8 mouse cellular contexts compared by ENCODE assay signal in genomic region chr17:24839842-24840241, GRCm38 (mm10). TPM values are rescaled to one million over a fixed set of nuclear protein-coding genes. Genes with fewer than 3 reads are reported as not detected.
DNase-seq lines count a peak whose midpoint lies in the region; ATAC-seq and TF ChIP-seq lines count a peak whose summit lies in the region.

TSS of gene Hagh (plus strand) at chr17:24840143.

- TF ChIP-seq EP300 in heart, adult 2 months (IDR thresholded peaks at IDR 0.05; ENCODE audit: insufficient read depth, low read depth, low read length): no peak

- H3K9me3 ChIP-seq in midbrain, embryonic 14.5 days (ENCODE audit: control insufficient read depth, low read length): no peaks in the 10 kb centered on the region

- H3K4me2 ChIP-seq in midbrain, embryonic 14.5 days (ENCODE audit: low read length): no peak within 1 kb of the TSS

- no peak for ATAC-seq in common myeloid progenitor, adult 5-6 weeks (replicated peaks; ENCODE audit: low read depth, poor library complexity, severe bottlenecking)
- no peak for ATAC-seq in midbrain, embryonic 14.5 days (ENCODE audit: low FRiP score, low TSS enrichment)

- H3K4me1 ChIP-seq in liver, adult 2 months (ENCODE audit: control insufficient read depth, insufficient read depth, low read length): peaks cover 2% of the 10 kb centered on the region; the same call in 1 of the 2 replicates
- H3K4me1 ChIP-seq in heart, adult 2 months (ENCODE audit: control insufficient read depth, insufficient read depth, low read length): no peaks in the 10 kb centered on the region
- no peaks in the 10 kb centered on the region for H3K4me1 ChIP-seq in midbrain, embryonic 14.5 days (ENCODE audit: control insufficient read depth, insufficient read depth, low read length)

- no peak for TF ChIP-seq POLR2A in liver, adult 2 months (IDR thresholded peaks at IDR 0.05; ENCODE audit: extremely low read depth, insufficient read depth, low read length)
- no peak for TF ChIP-seq POLR2A in heart, adult 2 months (IDR thresholded peaks at IDR 0.05; ENCODE audit: insufficient read depth, low read depth, low read length)

- intact Hi-C loops in heart, adult 2 months (cut with DNase I): no loop called here

- 81% methylated on average over 8 of the region's 8 CpGs for WGBS in liver, adult 2 months
- WGBS in heart, adult 2 months: 46% methylated on average over 8 of the region's 8 CpGs
- WGBS in midbrain, embryonic 14.5 days: 70% methylated on average over 8 of the region's 8 CpGs

- no peaks in the 10 kb centered on the region; the same call in 1 of the 2 replicates for H3K79me2 ChIP-seq in liver, adult 2 months (ENCODE audit: control insufficient read depth, insufficient read depth, low read length)
- H3K79me2 ChIP-seq in heart, adult 2 months (replicated peaks; ENCODE audit: control insufficient read depth, insufficient read depth, low read length): no peaks in the 10 kb centered on the region

- no peak within 1 kb of the TSS for H3K9ac ChIP-seq in liver, adult 2 months (ENCODE audit: low read depth, low read length)
- H3K9ac ChIP-seq in heart, adult 2 months (ENCODE audit: low read depth, low read length): no peak within 1 kb of the TSS
- no peak within 1 kb of the TSS for H3K9ac ChIP-seq in midbrain, embryonic 14.5 days (replicated peaks; ENCODE audit: low read length)

- no peak within 1 kb of the TSS for H3K27ac ChIP-seq in liver, adult 2 months (replicated peaks; ENCODE audit: insufficient read depth, low read depth, low read length)
- H3K27ac ChIP-seq in heart, adult 2 months: no peak within 1 kb of the TSS
- no peak within 1 kb of the TSS for H3K27ac ChIP-seq in midbrain, embryonic 14.5 days (replicated peaks; ENCODE audit: low read depth, low read length)

- peaks cover 2% of the 10 kb centered on the region; the same call in 1 of the 2 replicates for H3K36me3 ChIP-seq in liver, adult 2 months (ENCODE audit: control insufficient read depth, insufficient read depth, low read length)
- no peaks in the 10 kb centered on the region for H3K36me3 ChIP-seq in heart, adult 2 months (ENCODE audit: control insufficient read depth, insufficient read depth, low read length)
- H3K36me3 ChIP-seq in midbrain, embryonic 14.5 days (ENCODE audit: control insufficient read depth, insufficient read depth, low read length): no peaks in the 10 kb centered on the region

- no peak within 1 kb of the TSS for H3K4me3 ChIP-seq in liver, adult 2 months (ENCODE audit: insufficient read depth, low read depth, low read length)
- H3K4me3 ChIP-seq in heart, adult 2 months: no peak within 1 kb of the TSS
- no peak within 1 kb of the TSS for H3K4me3 ChIP-seq in midbrain, embryonic 14.5 days (replicated peaks; ENCODE audit: low read depth, low read length)

- no peak for DNase-seq in liver, adult 2 months (ENCODE audit: extremely low read depth, low read depth, low spot score)
- DNase-seq in liver: no peak
- DNase-seq in heart, adult 2 months: no peak
- no peak for DNase-seq in layer of hippocampus, postnatal 14 days (ENCODE audit: low spot score in 2 of 2)
- no peak for DNase-seq in midbrain, embryonic 14.5 days
- DNase-seq in natural killer cell, adult 2 months (ENCODE audit: low spot score in 2 of 2): no peak
- no peak for DNase-seq in kidney, adult 11 months

- no peak for TF ChIP-seq CTCF in liver, adult 2 months (IDR thresholded peaks at IDR 0.05; ENCODE audit: low read depth, low read length)
- no peak for TF ChIP-seq CTCF in heart, adult 2 months (IDR thresholded peaks at IDR 0.05)

- H3K27me3 ChIP-seq in liver, adult 2 months (ENCODE audit: control insufficient read depth, insufficient read depth, low read length): no peaks in the 10 kb centered on the region
- H3K27me3 ChIP-seq in heart, adult 2 months (ENCODE audit: control insufficient read depth, insufficient read depth, low read length): no peaks in the 10 kb centered on the region
- no peaks in the 10 kb centered on the region for H3K27me3 ChIP-seq in midbrain, embryonic 14.5 days (ENCODE audit: control insufficient read depth, insufficient read depth, low read length)

RNA-seq across cellular contexts. Expression of gene Hagh, which starts in this region (rescaled TPM):
- total RNA-seq in liver, adult 2 months (2014; rRNA removed): 855 and 1,003 TPM in 2 replicates
- 900 and 1,325 TPM in 2 replicates for polyA plus RNA-seq in liver, adult 2 months (2012; rRNA removed)
- 21.5 and 26.7 TPM in 2 replicates for total RNA-seq in common myeloid progenitor, adult 5-6 weeks (2017)
- 10 to 100 TPM; 85.8 to 89.5 TPM for total RNA-seq in heart, adult 2 months (2021)
- 126 and 133 TPM in 2 replicates for polyA plus RNA-seq in heart, adult 2 months (2012; rRNA removed)
- total RNA-seq in layer of hippocampus, postnatal 14 days (2021): 100 to 1,000 TPM; 107 to 112 TPM
- 55.4 and 71.0 TPM in 2 replicates for polyA plus RNA-seq in midbrain, embryonic 14.5 days (2014; fragmentation: Nextera tagmentation; extraction: Ambion mirVana)
